Mouse (Mus musculus) hindbrain, postnatal 0 days (tissue): ENCODE measurements around the gene Nsf. TPM values are rescaled to one million over a fixed set of nuclear protein-coding genes. Genes with fewer than 3 reads are reported as not detected.
"Not testable (repeated sequence)": the region's sequence is repeated elsewhere in the genome, so short reads cannot be mapped to it uniquely, and the experiment has no call there.

Source experiments
- ATAC-seq: fragments of 200-750 bp; cut with Nextera tagmentation; 2 replicates; pipeline ENCODE4 v1.8.0; 2017; ENCODE audit warnings: mild to moderate bottlenecking, moderate TSS enrichment, moderate library complexity
- DNase-seq: peaks from one replicate; pipeline ENCODE4 v3.0.0-alpha.2; 2015; ENCODE audit warnings: low spot score
- H3K27ac ChIP-seq: fragments of 300-500 bp; sonication (generic); 2 replicates; pipeline ENCODE4 v1.5.1; 2014; ENCODE audit warnings: mild to moderate bottlenecking
- H3K27me3 ChIP-seq: fragments of 300-500 bp; sonication (generic); 2 replicates; pipeline ENCODE4 v1.6.1; 2014; ENCODE audit warnings: low read length, mixed read lengths; ENCODE audit not compliant: insufficient read depth
- H3K36me3 ChIP-seq: fragments of 300-500 bp; sonication (generic); 2 replicates; pipeline ENCODE4 v1.6.1; 2014; ENCODE audit warnings: low read length, mixed read lengths; ENCODE audit not compliant: insufficient read depth
- H3K4me1 ChIP-seq: fragments of 300-500 bp; sonication (generic); 2 replicates; pipeline ENCODE4 v1.6.1; 2014; ENCODE audit warnings: antibody characterized with exemption, low read length, mixed read lengths; ENCODE audit not compliant: insufficient read depth
- H3K4me2 ChIP-seq: fragments of 300-500 bp; sonication (generic); 2 replicates; pipeline ENCODE4 v1.6.1; 2014; ENCODE audit warnings: low read depth, mild to moderate bottlenecking, low read length, moderate library complexity, mixed read lengths
- H3K4me3 ChIP-seq: fragments of 300-500 bp; sonication (generic); 2 replicates; pipeline ENCODE4 v1.5.1; 2014; ENCODE audit warnings: low read length
- H3K9ac ChIP-seq: fragments of 300-500 bp; sonication (generic); replicated peaks from 2 replicates; pipeline ENCODE4 v1.6.1; 2014; ENCODE audit warnings: mild to moderate bottlenecking, low read length, moderate library complexity, mixed read lengths
- H3K9me3 ChIP-seq: fragments of 300-500 bp; sonication (generic); 2 replicates; pipeline ENCODE4 v1.6.1; 2016; ENCODE audit warnings: low read length, mixed read lengths
- CTCF ChIP-seq: IDR thresholded peaks from 2 replicates; pipeline ENCODE4 v1.5.1; 2016; ENCODE audit warnings: antibody characterized with exemption, control low read depth, low read depth
- WGBS: fragments of 180-500 bp; shearing (Covaris S2); extraction: QIAGEN DNeasy Blood & Tissue Kit; methylation state at CpG from one replicate; pipeline ENCODE4 v1.1.7; 2014; 5-methylcytosine and 5-hydroxymethylcytosine counted together
- polyA plus RNA-seq: library from polyadenylated mRNA; unstranded; fragments of >200 nt; fragmentation: Nextera tagmentation; extraction: Ambion mirVana; gene quantifications from 2 replicates; pipeline ENCODE4 v1.2.1, GENCODE M21; 2015
- total RNA-seq: library from RNA; depleted of rRNA; stranded (reverse); fragments of >200 nt; gene quantifications from 2 replicates; pipeline ENCODE4 v1.2.3, GENCODE M21; 2014

The Nsf gene
- total and polyA plus RNA-seq, 2 experiments from 2014 or later = 143 to 230 TPM

GRCm38 (mm10) chr11:103992638-103993037 lies 38.8 kb upstream of the Nsf start:
- TF ChIP-seq CTCF = no peak
- no peak overlapping the region for H3K4me3 ChIP-seq
- H3K27me3 ChIP-seq = no peaks in the 10 kb centered on the region
- DNase-seq (no peak), ATAC-seq (no peak)
- H3K36me3 ChIP-seq = no peaks in the 10 kb centered on the region
- H3K4me2 ChIP-seq = no peak overlapping the region
- H3K4me1 ChIP-seq = no peaks in the 10 kb centered on the region
- H3K9me3 ChIP-seq = no peaks in the 10 kb centered on the region
- no peak overlapping the region for H3K9ac ChIP-seq
- H3K27ac ChIP-seq = no peak overlapping the region
- WGBS = 67% methylated on average over 4 of the region's 4 CpGs

DNA sequence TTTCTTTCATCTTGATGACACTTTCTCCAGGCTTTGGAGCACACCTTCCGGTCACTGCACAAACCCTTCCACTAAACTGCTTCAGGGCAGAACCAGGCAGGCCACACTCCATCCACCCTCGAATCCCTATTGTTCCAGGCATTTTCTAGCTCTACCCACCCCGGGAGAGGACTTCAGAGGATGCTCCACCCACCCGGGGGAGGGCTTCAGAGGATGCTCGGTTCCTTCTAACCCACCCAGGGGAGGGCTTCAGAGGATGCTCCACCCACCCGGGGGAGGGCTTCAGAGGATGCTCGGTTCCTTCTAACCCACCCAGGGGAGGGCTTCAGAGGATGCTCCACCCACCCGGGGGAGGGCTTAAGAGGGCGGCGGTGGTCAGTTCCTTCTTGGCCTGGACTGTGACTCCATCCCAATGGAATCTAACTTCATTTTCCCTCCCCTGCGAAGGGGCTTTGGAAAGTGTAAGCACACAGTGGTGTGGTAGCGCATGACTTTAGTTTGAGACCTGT lies 36.2 kb upstream of the Nsf start:
- H3K4me3 ChIP-seq, H3K36me3 ChIP-seq, H3K27me3 ChIP-seq, H3K4me1 ChIP-seq, H3K9ac ChIP-seq, H3K27ac ChIP-seq, H3K9me3 ChIP-seq, H3K4me2 ChIP-seq: not testable (repeated sequence)
- 15% methylated on average over 12 of the region's 12 CpGs for WGBS
- DNase-seq (peak; percentile 17), ATAC-seq (peak; percentile 83)

- ATAC-seq (peak; percentile 76), DNase-seq (peak; percentile 94)
- peak; percentile 97 for TF ChIP-seq CTCF
- Histone ChIP-seq H3K36me3 (peaks cover 29% of the 10 kb centered on the region), H3K27me3 (no peaks in the 10 kb centered on the region), H3K9me3 (no peaks in the 10 kb centered on the region), H3K4me1 (no peaks in the 10 kb centered on the region), H3K4me3 (no peak overlapping the region), H3K27ac (no peak overlapping the region), H3K9ac (no peak overlapping the region), H3K4me2 (no peak overlapping the region)
- WGBS = 24% methylated on average over 8 of the region's 8 CpGs
Observed at GRCm38 (mm10) chr11:103987423-103987822, 33.6 kb upstream of the Nsf start.

DNA sequence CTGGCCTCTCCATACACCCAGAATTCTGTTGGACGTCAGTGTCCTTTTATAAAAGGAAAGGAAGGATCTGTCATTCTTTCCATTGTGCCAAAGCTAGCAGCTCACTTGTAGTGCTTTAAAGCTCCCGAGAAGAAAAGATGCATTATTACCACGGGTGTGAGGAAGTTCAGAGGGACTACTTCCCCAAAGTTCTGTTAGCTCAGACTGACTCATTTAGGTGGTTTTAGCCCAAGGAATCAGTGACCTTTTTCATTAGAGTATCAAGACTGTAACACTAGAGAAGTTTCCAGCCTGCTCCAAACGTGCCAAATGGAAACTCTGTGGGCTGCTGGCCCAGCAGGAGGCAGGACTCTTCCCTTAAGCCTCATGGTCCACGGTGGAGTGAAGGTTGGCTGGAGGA lies 30.2 kb upstream of the Nsf start:
- Histone ChIP-seq H3K4me1 (no peaks in the 10 kb centered on the region), H3K9ac (no peak overlapping the region), H3K4me2 (no peak overlapping the region), H3K27me3 (no peaks in the 10 kb centered on the region), H3K36me3 (peaks cover 50% of the 10 kb centered on the region), H3K9me3 (no peaks in the 10 kb centered on the region), H3K27ac (no peak overlapping the region), H3K4me3 (no peak overlapping the region)
- WGBS = 50% methylated on average over 5 of the region's 5 CpGs
- ATAC-seq = no peak
- DNase-seq = no peak
- TF ChIP-seq CTCF = no peak

- H3K4me2 ChIP-seq = no peak overlapping the region
- no peak for TF ChIP-seq CTCF
- no peaks in the 10 kb centered on the region for H3K4me1 ChIP-seq
- no peak for ATAC-seq
- H3K9me3 ChIP-seq = no peaks in the 10 kb centered on the region
- H3K9ac ChIP-seq = no peak overlapping the region
- DNase-seq = no peak
- no peaks in the 10 kb centered on the region for H3K27me3 ChIP-seq
- no peak overlapping the region for H3K4me3 ChIP-seq
- H3K27ac ChIP-seq = no peak overlapping the region
- H3K36me3 ChIP-seq = peaks cover 57% of the 10 kb centered on the region
- WGBS = 79% methylated on average over 5 of the region's 5 CpGs
Observed at GRCm38 (mm10) chr11:103981826-103982225, 28.0 kb upstream of the Nsf start.

DNA sequence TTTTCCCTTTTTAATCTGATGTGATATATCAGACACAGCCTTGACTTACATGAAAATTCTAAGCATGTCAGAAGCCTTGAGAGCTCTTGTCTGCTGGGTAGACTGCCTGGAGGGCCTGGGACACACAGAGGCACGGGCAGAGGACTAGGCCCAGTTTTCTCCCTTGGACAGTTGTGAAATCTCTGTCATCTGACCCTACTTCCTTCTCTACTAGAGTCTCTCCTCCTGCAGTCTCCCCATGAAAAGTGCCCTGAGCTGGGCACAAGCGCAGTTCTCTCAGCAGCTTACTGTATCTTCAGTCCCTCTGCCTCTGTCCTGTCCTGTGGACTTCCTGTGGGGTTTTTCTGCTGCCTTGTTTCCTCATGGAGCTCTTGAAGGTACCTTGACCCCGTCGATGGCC lies 25.5 kb upstream of the Nsf start:
- WGBS = 81% methylated on average over 4 of the region's 4 CpGs
- Histone ChIP-seq H3K9me3 (no peaks in the 10 kb centered on the region), H3K9ac (no peak overlapping the region), H3K27me3 (no peaks in the 10 kb centered on the region), H3K4me1 (no peaks in the 10 kb centered on the region), H3K4me3 (no peak overlapping the region), H3K36me3 (peaks cover 50% of the 10 kb centered on the region), H3K4me2 (no peak overlapping the region), H3K27ac (0 out of 2 replicates have a peak overlapping the region, but pooled peaks have one; percentile 3)
- no peak for TF ChIP-seq CTCF
- ATAC-seq (no peak), DNase-seq (no peak)

DNA sequence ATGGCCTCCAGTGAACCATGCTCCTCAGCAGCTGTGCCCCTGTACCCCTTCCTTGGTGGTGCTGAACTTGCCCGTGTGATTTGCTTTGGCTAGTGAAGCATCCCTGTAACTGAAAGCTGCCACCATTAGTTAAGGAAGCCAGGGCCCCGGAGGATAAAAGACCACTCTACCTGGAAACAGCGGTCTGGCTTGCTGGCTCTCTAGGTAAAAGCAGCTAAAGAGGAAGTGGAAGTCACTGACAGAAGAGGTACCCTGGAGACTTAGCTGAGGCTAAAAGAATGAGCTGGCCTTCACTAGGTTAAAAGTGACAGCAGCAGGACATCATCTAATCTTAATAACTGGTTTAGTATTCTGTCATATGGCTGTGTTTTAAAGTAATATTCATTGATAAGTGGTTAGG lies 17.0 kb upstream of the Nsf start:
- Histone ChIP-seq H3K4me3 (no peak overlapping the region), H3K9me3 (no peaks in the 10 kb centered on the region), H3K4me1 (no peaks in the 10 kb centered on the region), H3K4me2 (no peak overlapping the region), H3K36me3 (peaks cover 27% of the 10 kb centered on the region), H3K27ac (no peak overlapping the region), H3K9ac (no peak overlapping the region), H3K27me3 (no peaks in the 10 kb centered on the region)
- DNase-seq (no peak), ATAC-seq (no peak)
- 74% methylated on average over 3 of the region's 3 CpGs for WGBS
- no peak for TF ChIP-seq CTCF
